In the genomic region with DNA sequence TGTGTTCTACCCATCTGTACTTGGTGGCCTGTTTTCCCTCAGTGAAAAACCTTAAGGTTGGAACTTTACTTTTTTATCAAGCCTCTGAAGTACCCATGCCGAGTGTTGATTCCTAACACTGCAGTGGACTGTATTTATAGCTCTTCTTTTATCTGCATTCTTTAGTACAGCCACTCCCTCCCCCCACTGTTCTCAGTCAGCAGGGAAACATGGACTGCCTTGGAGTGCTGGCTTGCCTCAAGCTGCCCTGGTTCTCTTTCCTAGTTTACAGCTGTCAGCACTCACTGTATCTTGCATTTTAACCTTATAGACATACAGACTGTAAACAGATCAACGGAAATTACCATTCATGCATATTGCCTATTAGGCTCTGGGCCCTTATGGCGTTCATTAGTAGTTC, we compare ENCODE assay signal across 11 mouse cellular contexts. TPM values are rescaled to one million over a fixed set of nuclear protein-coding genes. Genes with fewer than 3 reads are reported as not detected.
DNase-seq lines count a peak whose midpoint lies in the region; ATAC-seq lines count a peak whose summit lies in the region.
"Had no signal": no experiment of that assay in that cellular context is flagged by ENCODE, and none has a peak within 500 bp of the region (broad histone marks: within the 10 kb centered on the region; RNA-seq: fewer than 3 reads in every experiment).

No protein-coding gene starts in this region.

- WGBS in heart, embryonic 12.5 days, result 11% methylated on average over 3 of the region's 3 CpGs
- WGBS in midbrain, embryonic 10.5 days, result 60% methylated on average over 3 of the region's 3 CpGs

- peak; percentile 34 to 52 for DNase-seq in kidney, postnatal 4 days
- DNase-seq in kidney, postnatal 25 days, result no peak
- peak; percentile 57 for DNase-seq in embryo, embryonic 10.5 days (ENCODE audit: low spot score)
- DNase-seq in lung, postnatal 25 days (ENCODE audit: low spot score), result peak; percentile 50
- DNase-seq in midbrain, embryonic 10.5 days (ENCODE audit: low spot score), result no peak
- DNase-seq: cerebellum, adult 8-10 months; layer of hippocampus, adult 9-11 months; thymus, adult 2 months had no signal

- no peaks in the 10 kb centered on the region for H3K27me3 ChIP-seq in heart, embryonic 12.5 days (replicated peaks)
- no peaks in the 10 kb centered on the region for H3K27me3 ChIP-seq in midbrain, embryonic 10.5 days (ENCODE audit: low read depth, poor library complexity, severe bottlenecking)

- peak; percentile 86 for ATAC-seq in heart, embryonic 12.5 days (ENCODE audit: insufficient number of reproducible peaks, low FRiP score)
- no peak for ATAC-seq in monocyte, adult 5-6 weeks (replicated peaks; ENCODE audit: insufficient number of reproducible peaks, low FRiP score, low TSS enrichment, poor library complexity, severe bottlenecking)

- H3K27ac ChIP-seq in heart, embryonic 12.5 days (ENCODE audit: poor library complexity, severe bottlenecking), result peak overlapping the region; percentile 87
- H3K27ac ChIP-seq in midbrain, embryonic 10.5 days (replicated peaks), result no peak overlapping the region
- H3K27ac ChIP-seq: macrophage had no signal

- no peaks in the 10 kb centered on the region for H3K36me3 ChIP-seq in heart, embryonic 12.5 days
- no peaks in the 10 kb centered on the region for H3K36me3 ChIP-seq in midbrain, embryonic 10.5 days

- H3K9me3 ChIP-seq in heart, embryonic 12.5 days (replicated peaks), result no peaks in the 10 kb centered on the region
- no peaks in the 10 kb centered on the region for H3K9me3 ChIP-seq in midbrain, embryonic 10.5 days (replicated peaks)

- H3K4me1 ChIP-seq in heart, embryonic 12.5 days (replicated peaks), result peaks cover 76% of the 10 kb centered on the region
- H3K4me1 ChIP-seq in midbrain, embryonic 10.5 days, result peaks cover 63% of the 10 kb centered on the region

- H3K4me3 ChIP-seq in heart, embryonic 12.5 days, result no peak overlapping the region
- no peak overlapping the region for H3K4me3 ChIP-seq in midbrain, embryonic 10.5 days

- peak overlapping the region; percentile 22 for H3K4me2 ChIP-seq in heart, embryonic 12.5 days

- no peak overlapping the region for H3K9ac ChIP-seq in heart, embryonic 12.5 days

RNA-seq across cellular contexts. Expression of a gene that starts 32.8 kb away (rescaled TPM):
- polyA plus RNA-seq in heart, embryonic 12.5 days (2016; fragmentation: Nextera tagmentation; extraction: Ambion mirVana), result 4.4 and 4.8 TPM in 2 replicates
- 12.1 to 19.9 TPM (median 16.2 TPM) in 3 replicates for total RNA-seq in monocyte, adult 5-6 weeks (2017)
- polyA plus RNA-seq in midbrain, embryonic 10.5 days (2016; fragmentation: Nextera tagmentation; extraction: Ambion mirVana), result 4.8 and 5.0 TPM in 2 replicates

Comparison
In these comparisons a context has a peak if more than half of its experiments do, and no peak if none do; other contexts are left out.
1. DNase-seq: peak in kidney, postnatal 4 days (2 of 2), embryo, embryonic 10.5 days (single experiment) and lung, postnatal 25 days (single experiment); none in kidney, postnatal 25 days (0 of 2) and midbrain, embryonic 10.5 days (single experiment).